Mouse (Mus musculus): ENCODE measurements at regions not wholly inside any gene's neighbourhood (a gene's known extent, or its start where the extent isn't known, plus 50 kb on each side); places are given as distances from the start of the nearest gene placed in this dataset.

- no peak for DNase-seq (ENCODE audit: extremely low spot score in 1 of 2, low spot score in 1 of 2)
These were observed 74.0 kb downstream of the Rhcg start for GRCm38 (mm10) chr7:79543231-79544071.

GRCm38 (mm10) chr7:79542379-79543015 lies 75.0 kb downstream of the Rhcg start:
- DNase-seq (ENCODE audit: extremely low spot score in 1 of 2, low spot score in 1 of 2) = no peak

- DNase-seq (ENCODE audit: extremely low spot score in 1 of 2, low spot score in 1 of 2) = no peak
These were observed 74.1 kb upstream of the Polg start for GRCm38 (mm10) chr7:79540246-79540645.

- no peak for DNase-seq (ENCODE audit: extremely low spot score in 1 of 2, low spot score in 1 of 2)
These were observed 73.3 kb upstream of the Polg start for GRCm38 (mm10) chr7:79539426-79539825.

GRCm38 (mm10) chr7:79536157-79536641 lies 70.0 kb upstream of the Polg start:
- DNase-seq (ENCODE audit: extremely low spot score in 1 of 2, low spot score in 1 of 2) = peak in 1 of 2 experiments; percentile 77

- DNase-seq (ENCODE audit: extremely low spot score in 1 of 2, low spot score in 1 of 2) = no peak
These were observed 69.3 kb upstream of the Polg start for GRCm38 (mm10) chr7:79535251-79536111.

- DNase-seq (ENCODE audit: extremely low spot score in 1 of 2, low spot score in 1 of 2) = no peak
These were observed 68.7 kb upstream of the Polg start for GRCm38 (mm10) chr7:79534819-79535218.

- no peak for DNase-seq (ENCODE audit: extremely low spot score in 1 of 2, low spot score in 1 of 2)
These were observed 68.2 kb upstream of the Polg start for GRCm38 (mm10) chr7:79534381-79534780.

GRCm38 (mm10) chr7:79532626-79533140 lies 66.5 kb upstream of the Polg start:
- DNase-seq (ENCODE audit: extremely low spot score in 1 of 2, low spot score in 1 of 2) = no peak

- no peak for DNase-seq (ENCODE audit: extremely low spot score in 1 of 2, low spot score in 1 of 2)
These were observed 65.6 kb upstream of the Polg start for GRCm38 (mm10) chr7:79531551-79532356.

GRCm38 (mm10) chr7:79531142-79531541 lies 65.0 kb upstream of the Polg start:
- DNase-seq (ENCODE audit: extremely low spot score in 1 of 2, low spot score in 1 of 2) = no peak

- no peak for DNase-seq (ENCODE audit: extremely low spot score in 1 of 2, low spot score in 1 of 2)
These were observed 63.3 kb upstream of the Polg start for GRCm38 (mm10) chr7:79529480-79529879.

GRCm38 (mm10) chr7:79527984-79528383 lies 61.8 kb upstream of the Polg start:
- DNase-seq (ENCODE audit: extremely low spot score in 1 of 2, low spot score in 1 of 2) = no peak

- DNase-seq (ENCODE audit: extremely low spot score in 1 of 2, low spot score in 1 of 2) = no peak
These were observed 59.8 kb upstream of the Polg start for GRCm38 (mm10) chr7:79525690-79526630.

GRCm38 (mm10) chr7:79524921-79525320 lies 58.8 kb upstream of the Polg start:
- DNase-seq (ENCODE audit: extremely low spot score in 1 of 2, low spot score in 1 of 2) = peak; percentile 88 to 89

GRCm38 (mm10) chr7:79523696-79524095 lies 57.5 kb upstream of the Polg start:
- peak in 1 of 2 experiments; percentile 83 for DNase-seq (ENCODE audit: extremely low spot score in 1 of 2, low spot score in 1 of 2)

GRCm38 (mm10) chr7:79522046-79522445 lies 55.9 kb upstream of the Polg start:
- no peak for DNase-seq (ENCODE audit: extremely low spot score in 1 of 2, low spot score in 1 of 2)

GRCm38 (mm10) chr7:79521259-79521658 lies 55.1 kb upstream of the Polg start:
- DNase-seq (ENCODE audit: extremely low spot score in 1 of 2, low spot score in 1 of 2) = no peak

GRCm38 (mm10) chr7:79520222-79520710 lies 54.1 kb upstream of the Polg start:
- DNase-seq (ENCODE audit: extremely low spot score in 1 of 2, low spot score in 1 of 2) = peak; percentile 81 to 91
